Mouse (Mus musculus) thymus, postnatal 4 days (tissue): ENCODE results near the gene Tprg.

Experiments
- DNase-seq: peaks from one replicate; pipeline ENCODE4 v3.0.0; 2021

The Tprg gene

GRCm38 (mm10) chr16:25426261-25426660 is 139.6 kb downstream of the Tprg start:
- peak; percentile 63 for DNase-seq

DNA sequence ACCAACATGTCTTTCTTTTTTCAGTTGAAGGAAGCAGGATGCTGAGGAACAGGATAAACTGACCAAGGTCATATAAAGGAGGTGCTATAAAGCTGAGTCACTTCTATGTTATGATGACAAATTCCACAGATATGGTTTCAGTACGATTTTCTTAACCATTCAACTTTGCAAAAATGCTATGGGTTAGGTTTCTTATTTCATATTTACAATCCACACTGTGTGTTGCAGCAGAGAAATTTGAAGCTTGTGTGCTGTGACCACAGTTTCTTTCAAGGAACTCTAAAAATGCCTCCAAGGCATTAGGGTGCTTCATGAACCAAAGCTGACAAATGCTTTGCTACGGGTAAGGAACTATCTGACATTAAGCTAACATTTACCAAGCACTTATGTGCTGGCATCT is 153.4 kb downstream of the Tprg start:
- no peak for DNase-seq

DNA sequence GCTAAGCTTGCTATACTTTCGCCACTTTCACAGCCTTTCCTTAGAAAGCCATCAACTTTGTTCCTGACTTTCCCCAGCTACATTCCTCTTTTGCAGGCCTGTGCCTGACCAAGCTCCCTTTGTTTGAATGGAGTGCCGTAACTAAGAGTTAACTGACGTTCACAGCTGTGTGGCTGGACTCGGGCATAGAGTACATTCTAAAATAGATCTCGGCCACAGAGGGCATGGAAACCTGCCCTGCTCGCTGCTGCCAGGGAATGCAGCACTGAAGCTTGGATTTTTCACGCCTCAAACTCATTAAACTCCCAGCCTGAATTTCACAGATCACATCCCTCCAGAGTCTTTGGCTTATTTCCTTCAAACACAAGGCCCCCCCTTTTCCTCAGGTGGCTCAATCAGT is 159.0 kb downstream of the Tprg start:
- no peak for DNase-seq

- no peak for DNase-seq
These were observed 164.9 kb downstream of the Tprg start for GRCm38 (mm10) chr16:25451511-25451910.

- DNase-seq: no peak
These were observed 178.1 kb downstream of the Tprg start for GRCm38 (mm10) chr16:25464732-25465131.

DNA sequence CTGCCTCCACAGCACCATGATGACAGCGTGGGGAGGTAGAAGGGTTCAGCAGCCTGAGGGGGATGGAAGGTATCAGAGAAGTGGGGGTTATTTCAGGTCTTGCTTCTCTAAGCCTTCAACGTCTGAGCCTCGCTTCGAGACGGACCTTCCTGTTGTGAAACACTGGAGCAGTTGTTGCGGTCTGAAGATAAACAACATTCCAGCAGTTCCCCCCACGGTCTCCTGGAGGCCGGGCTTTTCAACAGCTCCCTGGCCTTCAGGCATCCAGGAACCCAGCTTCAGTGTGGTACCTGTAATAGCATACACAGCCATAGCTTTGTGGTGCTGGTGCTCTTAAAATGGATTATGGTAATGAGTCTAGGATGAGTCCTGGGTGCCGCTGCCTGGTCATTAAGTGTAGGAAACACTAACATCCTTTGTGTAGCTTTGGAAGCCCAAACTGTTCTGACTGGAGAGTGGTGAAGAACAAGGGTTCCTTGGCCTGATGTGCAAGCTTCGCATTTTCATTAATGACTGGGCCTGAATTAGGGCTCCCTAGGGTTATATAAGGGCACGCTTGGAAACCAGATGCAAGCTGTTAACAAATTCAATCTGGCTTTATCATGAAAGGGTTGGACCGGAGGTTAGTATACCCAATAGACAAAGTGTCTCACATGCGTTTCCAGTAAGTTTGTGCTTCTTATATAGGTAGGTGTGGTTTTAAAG is 179.0 kb downstream of the Tprg start:
- DNase-seq: no peak

- DNase-seq: no peak
These were observed 181.4 kb downstream of the Tprg start for GRCm38 (mm10) chr16:25468040-25468439.

DNA sequence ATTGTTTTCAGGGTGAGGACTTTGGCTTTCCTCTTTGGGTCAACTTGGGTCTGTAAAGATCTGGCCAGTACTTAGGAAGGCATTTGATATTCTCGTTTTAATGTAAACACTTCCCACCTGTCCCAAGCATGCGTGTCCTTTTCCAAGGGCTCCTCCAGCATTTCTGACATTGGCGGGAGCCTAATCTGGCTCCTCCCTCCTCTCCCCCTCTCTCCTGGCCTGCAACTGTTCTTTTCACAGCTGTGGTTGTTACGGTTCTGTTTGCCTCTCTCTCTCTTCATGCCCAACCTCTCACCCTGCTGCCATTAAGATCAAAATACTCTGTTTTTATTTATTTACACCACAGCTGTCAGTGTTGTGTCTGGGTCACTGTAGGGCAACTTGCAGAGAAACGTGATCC is 182.0 kb downstream of the Tprg start:
- no peak for DNase-seq
